ENCODE assay signal across 21 mouse cellular contexts in the genomic region with DNA sequence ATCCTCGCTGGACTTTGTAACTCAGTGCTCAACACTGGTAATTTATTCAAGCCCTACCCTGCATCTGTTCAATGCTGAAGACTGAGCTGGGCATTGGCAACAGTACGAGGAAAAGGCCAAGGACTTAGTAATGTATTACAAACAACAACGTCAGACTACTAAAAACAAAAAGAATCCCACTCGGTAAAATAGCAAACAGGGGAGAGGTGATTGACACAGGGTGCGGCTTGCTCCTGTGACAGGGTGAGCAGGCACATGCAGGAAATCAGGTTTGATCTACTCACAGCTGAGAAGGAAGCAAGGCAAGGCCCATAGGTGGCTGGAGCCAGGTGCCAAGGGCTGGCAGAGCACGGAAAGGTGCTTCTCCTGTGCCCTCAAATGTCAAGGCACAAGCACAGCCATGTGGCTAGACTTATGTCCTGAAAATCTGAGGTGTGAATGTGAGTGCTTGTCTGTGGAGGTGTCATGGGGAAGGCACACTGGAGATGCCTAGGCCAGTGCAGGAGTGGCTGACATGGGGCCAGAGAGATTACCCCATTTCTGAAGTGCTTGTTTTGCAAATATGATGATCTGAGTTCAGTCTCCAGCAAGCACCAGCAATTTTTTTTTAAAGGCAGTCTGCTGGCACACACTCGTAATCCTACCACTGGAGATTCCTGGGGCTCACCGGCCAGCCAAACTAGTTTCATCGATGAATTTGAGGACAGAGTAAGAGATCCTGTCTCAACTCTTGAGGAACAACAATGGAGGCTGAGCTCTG.
DNase-seq lines count a peak whose midpoint lies in the region; ATAC-seq and TF ChIP-seq lines count a peak whose summit lies in the region.
"Had no signal": no experiment of that assay in that cellular context is flagged by ENCODE, and none has a peak within 500 bp of the region (broad histone marks: within the 10 kb centered on the region; RNA-seq: fewer than 3 reads in every experiment).

No protein-coding gene starts in this region.

- no peak overlapping the region for H3K4me2 ChIP-seq in kidney, postnatal 0 days (ENCODE audit: low read length)
- no peak overlapping the region for H3K4me2 ChIP-seq in stomach, embryonic 15.5 days
- no peak overlapping the region for H3K4me2 ChIP-seq in forebrain, embryonic 16.5 days (ENCODE audit: low read length)
- no peak overlapping the region for H3K4me2 ChIP-seq in liver, postnatal 0 days (ENCODE audit: low read depth, low read length)
- H3K4me2 ChIP-seq: heart, embryonic 15.5 days; limb, embryonic 13.5 days; liver, embryonic 15.5 days; neural tube, embryonic 13.5 days had no signal

- H3K9ac ChIP-seq in kidney, postnatal 0 days (ENCODE audit: low read depth, low read length), result no peak overlapping the region
- no peak overlapping the region for H3K9ac ChIP-seq in stomach, embryonic 15.5 days
- no peak overlapping the region for H3K9ac ChIP-seq in forebrain, embryonic 16.5 days (replicated peaks; ENCODE audit: low read depth, low read length)
- no peak overlapping the region for H3K9ac ChIP-seq in liver, postnatal 0 days (replicated peaks)
- H3K9ac ChIP-seq: heart, embryonic 15.5 days; limb, embryonic 13.5 days; liver, embryonic 15.5 days; neural tube, embryonic 13.5 days had no signal

- 46% methylated on average over 9 of the region's 9 CpGs for WGBS in kidney, postnatal 0 days
- 48% methylated on average over 9 of the region's 9 CpGs for WGBS in stomach, embryonic 15.5 days
- WGBS in forebrain, embryonic 16.5 days, result 72% methylated on average over 9 of the region's 9 CpGs
- WGBS in lung, adult 2 months, result 55% methylated on average over 9 of the region's 9 CpGs
- 74% methylated on average over 9 of the region's 9 CpGs for WGBS in liver, postnatal 0 days (ENCODE audit: insufficient replicate concordance)

- no peaks in the 10 kb centered on the region for H3K36me3 ChIP-seq in kidney, postnatal 0 days (ENCODE audit: insufficient read depth, low read length)
- no peaks in the 10 kb centered on the region for H3K36me3 ChIP-seq in stomach, embryonic 15.5 days
- H3K36me3 ChIP-seq in forebrain, embryonic 16.5 days (ENCODE audit: control insufficient read depth, insufficient read depth), result no peaks in the 10 kb centered on the region
- no peaks in the 10 kb centered on the region for H3K36me3 ChIP-seq in liver, postnatal 0 days (replicated peaks; ENCODE audit: insufficient read depth, low read length)
- H3K36me3 ChIP-seq: G1E; heart, embryonic 15.5 days; limb, embryonic 13.5 days; liver, embryonic 15.5 days; neural tube, embryonic 13.5 days had no signal

- H3K9me3 ChIP-seq in kidney, postnatal 0 days (replicated peaks; ENCODE audit: low read length), result no peaks in the 10 kb centered on the region
- no peaks in the 10 kb centered on the region for H3K9me3 ChIP-seq in stomach, embryonic 15.5 days
- H3K9me3 ChIP-seq in forebrain, embryonic 16.5 days (ENCODE audit: control insufficient read depth, low read length), result no peaks in the 10 kb centered on the region
- H3K9me3 ChIP-seq in liver, postnatal 0 days (ENCODE audit: low read length), result no peaks in the 10 kb centered on the region
- H3K9me3 ChIP-seq: heart, embryonic 15.5 days; limb, embryonic 13.5 days; liver, embryonic 15.5 days; neural tube, embryonic 13.5 days had no signal

- no peak for TF ChIP-seq POLR2A in lung, adult 2 months (IDR thresholded peaks at IDR 0.05; ENCODE audit: borderline replicate concordance, extremely low read depth, low read depth, low read length)

- peak; percentile 36 for DNase-seq in adrenal gland, adult 2 months
- DNase-seq in adrenal gland, postnatal 10 days, result no peak
- DNase-seq in kidney, adult 11 months, result peak; percentile 76
- DNase-seq in kidney, postnatal 0 days (ENCODE audit: low spot score), result no peak
- no peak for DNase-seq in lung, adult 2 months
- no peak for DNase-seq in liver, postnatal 0 days
- DNase-seq: cerebellum, postnatal 25 days; gastrocnemius, postnatal 14 days; heart, adult 2 months; lung, postnatal 14 days; right cerebral cortex, postnatal 25 days; thymus, adult 2 months had no signal

- no peak overlapping the region for H3K4me3 ChIP-seq in kidney, postnatal 0 days (replicated peaks; ENCODE audit: low read depth, low read length)
- no peak overlapping the region for H3K4me3 ChIP-seq in stomach, embryonic 15.5 days (replicated peaks)
- no peak overlapping the region for H3K4me3 ChIP-seq in forebrain, embryonic 16.5 days (replicated peaks; ENCODE audit: low read length)
- no peak overlapping the region for H3K4me3 ChIP-seq in lung, adult 2 months (replicated peaks; ENCODE audit: extremely low read depth, low read depth, low read length)
- H3K4me3 ChIP-seq in liver, postnatal 0 days (ENCODE audit: low read depth, low read length), result no peak overlapping the region
- H3K4me3 ChIP-seq: heart, adult 2 months; heart, embryonic 15.5 days; left cerebral cortex, adult 2 months; limb, embryonic 13.5 days; liver, embryonic 15.5 days; neural tube, embryonic 13.5 days had no signal

- peaks cover 22% of the 10 kb centered on the region for H3K4me1 ChIP-seq in kidney, postnatal 0 days (replicated peaks; ENCODE audit: insufficient read depth, low read length)
- peaks cover 16% of the 10 kb centered on the region for H3K4me1 ChIP-seq in stomach, embryonic 15.5 days
- H3K4me1 ChIP-seq in forebrain, embryonic 16.5 days (replicated peaks; ENCODE audit: control insufficient read depth, insufficient read depth, low read length), result peaks cover 9% of the 10 kb centered on the region
- no peaks in the 10 kb centered on the region for H3K4me1 ChIP-seq in lung, adult 2 months (ENCODE audit: control insufficient read depth, insufficient read depth, low read length)
- H3K4me1 ChIP-seq in liver, postnatal 0 days (ENCODE audit: insufficient read depth), result no peaks in the 10 kb centered on the region
- H3K4me1 ChIP-seq: heart, embryonic 15.5 days; liver, embryonic 15.5 days had no signal

- peak; percentile 67; the same call in 1 of the 2 replicates for ATAC-seq in kidney, postnatal 0 days (replicated peaks; ENCODE audit: low FRiP score, low read depth)
- ATAC-seq in stomach, embryonic 15.5 days (ENCODE audit: insufficient read depth, low FRiP score, low read depth), result no peak
- no peak for ATAC-seq in forebrain, embryonic 16.5 days
- ATAC-seq in liver, postnatal 0 days, result no peak
- ATAC-seq: CD4-positive, CD25-positive, alpha-beta regulatory T cell, adult 4 months had no signal

- no peak for TF ChIP-seq CTCF in kidney, postnatal 0 days (IDR thresholded peaks at IDR 0.05; ENCODE audit: low read depth)
- TF ChIP-seq CTCF in lung, adult 2 months (IDR thresholded peaks at IDR 0.05; ENCODE audit: insufficient read depth, low read length), result no peak
- TF ChIP-seq CTCF in liver, postnatal 0 days (IDR thresholded peaks at IDR 0.05; ENCODE audit: low read depth), result no peak

- no peak for TF ChIP-seq EP300 in liver, postnatal 0 days (IDR thresholded peaks at IDR 0.05; ENCODE audit: low read depth)

- H3K27me3 ChIP-seq in kidney, postnatal 0 days (ENCODE audit: insufficient read depth, low read length), result no peaks in the 10 kb centered on the region
- no peaks in the 10 kb centered on the region for H3K27me3 ChIP-seq in stomach, embryonic 15.5 days (replicated peaks)
- H3K27me3 ChIP-seq in forebrain, embryonic 16.5 days (replicated peaks; ENCODE audit: control insufficient read depth, insufficient read depth, low read length), result 0 out of 2 replicates have a peak, but pooled peaks cover 7% of the 10 kb centered on the region
- no peaks in the 10 kb centered on the region for H3K27me3 ChIP-seq in liver, postnatal 0 days (ENCODE audit: insufficient read depth, low read length)
- H3K27me3 ChIP-seq: heart, embryonic 15.5 days; limb, embryonic 13.5 days; liver, embryonic 15.5 days; neural tube, embryonic 13.5 days had no signal

- H3K27ac ChIP-seq in kidney, postnatal 0 days, result peak overlapping the region; percentile 50; the same call in 1 of the 2 replicates
- peak overlapping the region; percentile 51; the same call in 1 of the 2 replicates for H3K27ac ChIP-seq in stomach, embryonic 15.5 days
- H3K27ac ChIP-seq in forebrain, embryonic 16.5 days (ENCODE audit: low read length), result no peak overlapping the region
- H3K27ac ChIP-seq in liver, postnatal 0 days (ENCODE audit: low read depth), result no peak overlapping the region
- H3K27ac ChIP-seq: heart, adult 2 months; heart, embryonic 15.5 days; left cerebral cortex, adult 2 months; liver, embryonic 15.5 days had no signal

Comparison
In these comparisons a context has a peak if more than half of its experiments do, and no peak if none do; other contexts are left out.
1. DNase-seq: peak in adrenal gland, adult 2 months (single experiment) and kidney, adult 11 months (single experiment); none in adrenal gland, postnatal 10 days (single experiment), kidney, postnatal 0 days (single experiment), lung, adult 2 months (single experiment) and liver, postnatal 0 days (single experiment).
2. H3K27ac ChIP-seq: peak in kidney, postnatal 0 days (single experiment) and stomach, embryonic 15.5 days (single experiment); none in forebrain, embryonic 16.5 days (single experiment) and liver, postnatal 0 days (single experiment).